8 mouse cellular contexts compared by ENCODE assay signal in the genomic region with DNA sequence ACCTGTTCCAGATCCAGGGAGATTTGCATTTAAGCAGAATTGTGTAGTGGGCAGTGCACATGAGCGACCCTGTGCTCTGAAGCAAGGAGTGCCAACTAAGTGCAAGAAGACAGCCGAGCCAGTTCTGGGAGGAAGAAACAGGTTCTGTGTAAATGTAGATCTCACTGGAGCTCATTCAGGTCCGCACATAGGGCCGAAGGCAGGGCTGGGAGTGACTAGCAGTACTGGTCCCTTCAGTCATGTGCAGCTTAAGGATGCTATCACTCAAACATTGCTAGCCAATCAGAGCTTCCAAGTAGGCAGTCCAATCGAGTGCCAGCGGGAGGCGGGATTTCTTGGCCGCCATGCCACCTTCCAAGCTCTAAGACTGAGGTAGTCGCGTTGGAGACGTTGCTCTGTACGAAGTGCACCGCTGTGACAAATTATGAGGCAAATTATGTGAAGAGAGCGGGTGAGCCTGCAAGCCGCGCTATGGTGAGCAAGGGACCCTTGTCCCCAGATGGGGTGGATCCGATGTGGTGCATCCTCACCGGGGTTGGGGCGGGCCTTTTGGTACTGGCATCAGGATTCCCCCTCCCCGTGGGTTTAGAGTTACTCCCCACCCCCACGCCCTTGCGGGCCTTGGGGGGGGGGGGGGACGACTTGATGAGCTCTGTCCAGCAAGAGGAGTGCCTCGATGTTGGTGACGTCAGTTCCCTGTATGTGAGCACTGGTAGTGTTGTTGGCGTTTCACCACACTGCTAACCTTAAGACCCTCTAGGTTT. TPM values are rescaled to one million over a fixed set of nuclear protein-coding genes. Genes with fewer than 3 reads are reported as not detected.
DNase-seq lines count a peak whose midpoint lies in the region; ATAC-seq and TF ChIP-seq lines count a peak whose summit lies in the region.

No protein-coding gene starts in this region.

- peak overlapping the region; percentile 97 for H3K4me3 ChIP-seq in ES-Bruce4 (ENCODE audit: low read depth, low read length)
- H3K4me3 ChIP-seq in forebrain, embryonic 13.5 days: peak overlapping the region; percentile 58
- H3K4me3 ChIP-seq in liver, postnatal 0 days (ENCODE audit: low read depth, low read length): peak overlapping the region; percentile 76
- peak overlapping the region; percentile 72 for H3K4me3 ChIP-seq in neural tube, embryonic 14.5 days (ENCODE audit: low read depth, low read length)

- intact Hi-C loops in heart, postnatal 10 days (cut with DNase I): loop anchor here (1.0 to 2.0 kb wide), 2 partner anchors 35 to 134 kb away; a partner anchor contains a TSS

- TF ChIP-seq EP300 in ES-Bruce4 (IDR thresholded peaks at IDR 0.05; ENCODE audit: insufficient read depth, low read depth, low read length): no peak
- no peak for TF ChIP-seq EP300 in liver, postnatal 0 days (IDR thresholded peaks at IDR 0.05; ENCODE audit: low read depth)

- ATAC-seq in cerebellum, adult (ENCODE audit: insufficient number of reproducible peaks, low FRiP score, low TSS enrichment): peak; percentile 95
- ATAC-seq in forebrain, embryonic 13.5 days: peak; percentile 97
- peak; percentile 95 for ATAC-seq in liver, postnatal 0 days
- ATAC-seq in neural tube, embryonic 14.5 days (ENCODE audit: low read depth): peak; percentile 97

- H3K9me3 ChIP-seq in ES-Bruce4 (replicated peaks; ENCODE audit: control insufficient read depth, insufficient read depth, low read length, poor library complexity, severe bottlenecking): no peaks in the 10 kb centered on the region
- peaks cover 14% of the 10 kb centered on the region for H3K9me3 ChIP-seq in forebrain, embryonic 13.5 days (replicated peaks)
- H3K9me3 ChIP-seq in liver, postnatal 0 days (ENCODE audit: low read length): peaks cover 2% of the 10 kb centered on the region; the same call in 1 of the 2 replicates
- H3K9me3 ChIP-seq in neural tube, embryonic 14.5 days (ENCODE audit: control insufficient read depth, low read length): no peaks in the 10 kb centered on the region; the same call in 1 of the 2 replicates

- H3K36me3 ChIP-seq in ES-Bruce4 (ENCODE audit: control insufficient read depth, insufficient read depth, low read length, poor library complexity, severe bottlenecking): peaks cover 2% of the 10 kb centered on the region
- H3K36me3 ChIP-seq in forebrain, embryonic 13.5 days (ENCODE audit: poor library complexity, severe bottlenecking): peaks cover 50% of the 10 kb centered on the region
- H3K36me3 ChIP-seq in liver, postnatal 0 days (replicated peaks; ENCODE audit: insufficient read depth, low read length): peaks cover 4% of the 10 kb centered on the region
- H3K36me3 ChIP-seq in neural tube, embryonic 14.5 days (ENCODE audit: control insufficient read depth, insufficient read depth, low read length): peaks cover 7% of the 10 kb centered on the region

- H3K27me3 ChIP-seq in ES-Bruce4 (ENCODE audit: control insufficient read depth, insufficient read depth, low read length, poor library complexity, severe bottlenecking): no peaks in the 10 kb centered on the region
- no peaks in the 10 kb centered on the region for H3K27me3 ChIP-seq in forebrain, embryonic 13.5 days
- no peaks in the 10 kb centered on the region for H3K27me3 ChIP-seq in liver, postnatal 0 days (ENCODE audit: insufficient read depth, low read length)
- H3K27me3 ChIP-seq in neural tube, embryonic 14.5 days (ENCODE audit: control insufficient read depth, insufficient read depth, low read length): no peaks in the 10 kb centered on the region

- H3K4me1 ChIP-seq in ES-Bruce4 (ENCODE audit: control insufficient read depth, insufficient read depth, low read length): no peaks in the 10 kb centered on the region
- H3K4me1 ChIP-seq in forebrain, embryonic 13.5 days: peaks cover 5% of the 10 kb centered on the region; the same call in 1 of the 2 replicates
- H3K4me1 ChIP-seq in liver, postnatal 0 days (ENCODE audit: insufficient read depth): peaks cover 3% of the 10 kb centered on the region; the same call in 1 of the 2 replicates
- 0 out of 2 replicates have a peak, but pooled peaks cover 3% of the 10 kb centered on the region for H3K4me1 ChIP-seq in neural tube, embryonic 14.5 days (ENCODE audit: control insufficient read depth, insufficient read depth, low read length)

- peak; percentile 68 for TF ChIP-seq POLR2A in ES-Bruce4 (IDR thresholded peaks at IDR 0.05; ENCODE audit: insufficient read depth, low read length)

- DNase-seq in heart, postnatal 10 days: peak; percentile 95
- DNase-seq in large intestine, adult 2 months (ENCODE audit: low read depth, low spot score): peak; percentile 83
- peak; percentile 84 for DNase-seq in liver, postnatal 0 days
- peak; percentile 88 for DNase-seq in testis, postnatal 10 days (ENCODE audit: low spot score)

- peak overlapping the region; percentile 45 for H3K9ac ChIP-seq in ES-Bruce4 (ENCODE audit: low read depth, poor library complexity, severe bottlenecking)
- H3K9ac ChIP-seq in forebrain, embryonic 13.5 days: peak overlapping the region; percentile 80
- H3K9ac ChIP-seq in liver, postnatal 0 days (replicated peaks): peak overlapping the region; percentile 76
- peak overlapping the region; percentile 74 for H3K9ac ChIP-seq in neural tube, embryonic 14.5 days (replicated peaks; ENCODE audit: low read depth, low read length)

- H3K4me2 ChIP-seq in forebrain, embryonic 13.5 days: peak overlapping the region; percentile 70
- H3K4me2 ChIP-seq in liver, postnatal 0 days (ENCODE audit: low read depth, low read length): peak overlapping the region; percentile 87
- peak overlapping the region; percentile 77 for H3K4me2 ChIP-seq in neural tube, embryonic 14.5 days (ENCODE audit: low read depth, low read length)

- H3K27ac ChIP-seq in ES-Bruce4 (ENCODE audit: insufficient read depth, low read length): peak overlapping the region; percentile 85
- peak overlapping the region; percentile 96 for H3K27ac ChIP-seq in forebrain, embryonic 13.5 days
- H3K27ac ChIP-seq in liver, postnatal 0 days (ENCODE audit: low read depth): peak overlapping the region; percentile 89
- peak overlapping the region; percentile 97 for H3K27ac ChIP-seq in neural tube, embryonic 14.5 days (ENCODE audit: low read depth, low read length)

- WGBS in forebrain, embryonic 13.5 days: 0% methylated on average over 25 of the region's 26 CpGs
- WGBS in large intestine, adult 2 months: under 1% methylated on average over 26 of the region's 26 CpGs
- WGBS in liver, postnatal 0 days (ENCODE audit: insufficient replicate concordance): 0% methylated on average over 24 of the region's 26 CpGs
- WGBS in neural tube, embryonic 14.5 days: under 1% methylated on average over 26 of the region's 26 CpGs

- no peak for TF ChIP-seq CTCF in ES-Bruce4 (IDR thresholded peaks at IDR 0.05; ENCODE audit: low read depth, low read length)
- no peak for TF ChIP-seq CTCF in liver, postnatal 0 days (IDR thresholded peaks at IDR 0.05; ENCODE audit: low read depth)

RNA-seq across cellular contexts. Expression of a gene that starts 0.4 kb away (rescaled TPM):
- 20.3 and 21.3 TPM in 2 replicates for polyA plus RNA-seq in ES-Bruce4 (2011; ENCODE audit: insufficient read depth, insufficient read length, low read depth, missing spikeins)
- 20.3 and 20.6 TPM in 2 replicates for polyA plus RNA-seq in forebrain, embryonic 13.5 days (2015; fragmentation: Nextera tagmentation; extraction: Ambion mirVana)
- total RNA-seq in heart, postnatal 10 days (2021): 10 to 100 TPM in 1 of 2 experiments, 1 to 10 TPM in 1; 9.6 to 10.5 TPM
- polyA plus RNA-seq in large intestine, adult 2 months (2012; rRNA removed): 0.37 and 0.69 TPM in 2 replicates
- 1.2 and 1.4 TPM in 2 replicates for polyA plus RNA-seq in liver, postnatal 0 days (2015; fragmentation: Nextera tagmentation; extraction: Ambion mirVana)
- 36.2 and 36.6 TPM in 2 replicates for polyA plus RNA-seq in neural tube, embryonic 14.5 days (2014; fragmentation: Nextera tagmentation; extraction: Ambion mirVana)

RNA-seq across cellular contexts. Expression of a gene that starts 34.4 kb away (rescaled TPM):
- 50.4 and 62.1 TPM in 2 replicates for polyA plus RNA-seq in ES-Bruce4 (2011; ENCODE audit: insufficient read depth, insufficient read length, low read depth, missing spikeins)
- polyA plus RNA-seq in forebrain, embryonic 13.5 days (2015; fragmentation: Nextera tagmentation; extraction: Ambion mirVana): 16.1 and 18.6 TPM in 2 replicates
- 10 to 100 TPM; 10.0 to 10.6 TPM for total RNA-seq in heart, postnatal 10 days (2021)
- 1.5 and 3.4 TPM in 2 replicates for polyA plus RNA-seq in large intestine, adult 2 months (2012; rRNA removed)
- polyA plus RNA-seq in liver, postnatal 0 days (2015; fragmentation: Nextera tagmentation; extraction: Ambion mirVana): 2.8 and 4.0 TPM in 2 replicates
- polyA plus RNA-seq in neural tube, embryonic 14.5 days (2014; fragmentation: Nextera tagmentation; extraction: Ambion mirVana): 19.0 and 21.2 TPM in 2 replicates

RNA-seq across cellular contexts. Expression of a gene that starts 59.9 kb away (rescaled TPM):
- 22.2 and 34.6 TPM in 2 replicates for polyA plus RNA-seq in ES-Bruce4 (2011; ENCODE audit: insufficient read depth, insufficient read length, low read depth, missing spikeins)
- not detected in 2 replicates for polyA plus RNA-seq in forebrain, embryonic 13.5 days (2015; fragmentation: Nextera tagmentation; extraction: Ambion mirVana)
- not detected for total RNA-seq in heart, postnatal 10 days (2021)
- not detected in 2 replicates for polyA plus RNA-seq in large intestine, adult 2 months (2012; rRNA removed)
- not detected in 2 replicates for polyA plus RNA-seq in liver, postnatal 0 days (2015; fragmentation: Nextera tagmentation; extraction: Ambion mirVana)
- not detected in 2 replicates for polyA plus RNA-seq in neural tube, embryonic 14.5 days (2014; fragmentation: Nextera tagmentation; extraction: Ambion mirVana)

Comparison
In these comparisons a context has a peak if more than half of its experiments do, and no peak if none do; other contexts are left out.
1. Peak in every context shown above with its lines: DNase-seq, ATAC-seq, H3K4me3 ChIP-seq and H3K27ac ChIP-seq.
2. RNA of a gene that starts 59.9 kb away (polyA plus RNA-seq): 22.2 to 34.6 TPM in ES-Bruce4; not detected in forebrain, embryonic 13.5 days, not detected in large intestine, adult 2 months, not detected in liver, postnatal 0 days and not detected in neural tube, embryonic 14.5 days; every median in the first group is over 10 times any median in the second.